Mouse (Mus musculus) spleen, adult 2 months (tissue): ENCODE measurements at regions not wholly inside any gene's neighbourhood (a gene's known extent, or its start where the extent isn't known, plus 50 kb on each side); places are given as distances from the start of the nearest gene placed in this dataset.

Experiments used
- CTCF ChIP-seq: fragments of 200-500 bp; IDR thresholded peaks from 2 replicates; pipeline ENCODE4 v1.5.1; 2011; ENCODE audit warnings: mild to moderate bottlenecking, inconsistent platforms; ENCODE audit not compliant: insufficient read depth, insufficient read length, insufficient replicate concordance; ENCODE audit errors: extremely low read depth
- POLR2A ChIP-seq: fragments of 200-500 bp; IDR thresholded peaks from 2 replicates; pipeline ENCODE4 v1.6.1; 2011; ENCODE audit warnings: low read depth, low read length, inconsistent platforms

GRCm38 (mm10) chr6:140339731-140340130 is 84.1 kb upstream of the Plekha5 start:
- TF ChIP-seq CTCF (no peak), POLR2A (no peak)
